Mouse (Mus musculus) layer of hippocampus, postnatal 36 days (tissue): ENCODE results near the gene Zkscan8. TPM values are rescaled to one million over a fixed set of nuclear protein-coding genes. Genes with fewer than 3 reads are reported as not detected.
A peak's percentile ranks its signal among the peaks of the same experiment; 100 is the strongest.
"Not testable (repeated sequence)": the region's sequence is repeated elsewhere in the genome, so short reads cannot be mapped to it uniquely, and the experiment has no call there.

Source experiments
- DNase-seq, 2 experiments: peaks; one replicate each; pipeline ENCODE4 v3.0.0; 2022
- total RNA-seq, 2 experiments: library from RNA; stranded (reverse); gene quantifications; 2 replicates each; pipeline ENCODE4 v1.2.3; 2021

Zkscan8 gene
- total RNA-seq: 10 to 100 TPM; 18.3 to 19.9 TPM

- peak; percentile 88 to 91 for DNase-seq
Observed at GRCm38 (mm10) chr13:21530781-21531201, at the start of gene Zkscan8. Gene Zkscan8, minus strand, starts transcription at chr13:21531120.

GRCm38 (mm10) chr13:21559793-21560192 lies 28.9 kb upstream of the Zkscan8 start, which contains the start of gene Olfr1535:
Gene Olfr1535, minus strand, starts transcription at chr13:21559893.
- DNase-seq: no peak

DNA sequence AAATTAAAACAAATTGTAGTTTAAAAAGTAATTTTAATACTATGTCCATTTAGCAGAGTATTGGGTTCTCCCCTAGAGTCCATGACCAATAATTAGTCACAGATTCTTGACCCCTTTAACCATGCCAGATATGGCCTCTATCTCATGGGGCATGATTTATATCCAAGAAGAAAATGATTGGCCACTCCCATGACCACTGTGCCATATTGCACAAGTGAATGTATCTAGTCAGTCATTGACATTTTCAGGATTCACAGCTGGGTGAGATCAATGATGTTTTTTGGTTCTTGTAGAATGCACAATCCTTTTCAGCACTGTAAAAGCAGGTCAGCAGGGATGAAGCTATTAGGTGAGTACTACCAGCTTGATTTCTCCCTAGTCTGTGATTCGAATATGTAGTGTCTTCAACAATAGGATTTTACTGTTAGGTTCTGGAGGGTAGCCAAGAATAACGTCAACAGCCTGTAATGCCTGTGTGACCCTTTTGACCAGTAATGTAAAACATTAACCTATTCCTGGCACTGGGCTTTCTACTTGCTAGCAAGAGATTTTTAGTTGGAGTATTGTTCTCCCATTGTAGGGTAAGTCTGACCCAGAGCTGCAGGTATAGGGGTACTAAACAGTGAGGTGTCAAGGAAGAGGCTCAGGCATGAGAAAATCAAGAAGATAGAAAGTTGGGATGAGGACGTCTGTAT lies 19.6 kb upstream of the Zkscan8 start:
- no peak for DNase-seq

DNA sequence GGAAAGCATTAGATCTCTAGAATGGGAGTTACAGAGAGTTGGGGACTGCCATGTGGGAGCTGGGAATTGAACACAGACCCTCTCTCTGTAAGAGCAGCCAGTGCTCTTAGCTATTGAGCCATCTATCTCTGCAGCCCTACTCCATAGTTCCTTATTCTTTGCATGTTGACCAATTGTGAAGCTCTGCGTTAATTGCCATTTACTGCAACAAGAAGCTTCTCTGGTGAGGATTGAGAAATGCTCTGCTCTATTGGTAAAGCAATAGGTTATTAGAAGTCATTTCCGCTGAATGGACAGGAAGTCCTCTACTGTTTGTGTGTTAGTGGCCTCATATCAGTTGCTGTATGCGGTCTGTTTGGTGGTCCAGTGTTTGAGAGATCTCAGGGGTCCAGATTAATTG lies 18.6 kb upstream of the Zkscan8 start:
- DNase-seq: no peak

DNA sequence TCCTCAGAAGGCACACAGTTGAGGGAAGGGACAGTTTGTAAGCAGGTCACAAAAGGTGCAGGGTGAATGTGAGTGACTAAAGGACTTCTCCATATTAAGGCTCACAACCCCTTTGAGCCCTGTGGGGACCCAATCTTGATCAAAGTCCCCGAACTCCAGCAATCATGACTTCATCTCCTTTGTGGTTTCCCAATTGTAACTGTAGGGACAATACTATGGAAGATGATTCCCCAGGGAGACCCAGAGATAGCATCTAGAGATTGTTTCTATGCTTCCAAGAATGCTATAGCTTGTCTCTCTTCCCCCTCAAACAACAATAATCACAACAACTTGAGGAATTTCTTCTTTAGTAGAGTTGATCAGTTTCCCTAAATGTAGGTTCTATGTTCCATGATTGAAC lies 11.8 kb upstream of the Zkscan8 start, which contains the start of gene Olfr1366:
Olfr1366 (minus strand) TSS at position 101 of the 400 bp plus-strand sequence.
- no peak for DNase-seq

DNA sequence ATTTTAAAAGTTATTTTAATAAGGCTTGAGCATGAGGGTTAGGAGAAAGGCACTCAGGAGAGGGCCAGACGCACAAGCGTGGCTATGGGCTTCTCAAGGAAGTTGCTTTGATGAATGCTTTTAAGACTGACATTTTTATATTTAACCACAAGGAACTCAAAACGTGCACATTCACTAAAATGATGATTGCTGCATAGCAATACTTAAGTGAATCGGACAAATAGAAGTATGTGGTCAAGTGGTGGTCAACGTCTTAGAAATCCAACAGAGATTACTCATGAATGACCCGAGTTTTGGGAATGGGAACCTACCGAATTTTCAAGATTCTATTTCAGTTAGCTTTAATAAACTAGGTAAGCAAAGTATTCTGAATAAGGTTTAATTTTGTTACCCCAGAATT lies 784 bp downstream of the Zkscan8 start:
- no peak for DNase-seq

DNA sequence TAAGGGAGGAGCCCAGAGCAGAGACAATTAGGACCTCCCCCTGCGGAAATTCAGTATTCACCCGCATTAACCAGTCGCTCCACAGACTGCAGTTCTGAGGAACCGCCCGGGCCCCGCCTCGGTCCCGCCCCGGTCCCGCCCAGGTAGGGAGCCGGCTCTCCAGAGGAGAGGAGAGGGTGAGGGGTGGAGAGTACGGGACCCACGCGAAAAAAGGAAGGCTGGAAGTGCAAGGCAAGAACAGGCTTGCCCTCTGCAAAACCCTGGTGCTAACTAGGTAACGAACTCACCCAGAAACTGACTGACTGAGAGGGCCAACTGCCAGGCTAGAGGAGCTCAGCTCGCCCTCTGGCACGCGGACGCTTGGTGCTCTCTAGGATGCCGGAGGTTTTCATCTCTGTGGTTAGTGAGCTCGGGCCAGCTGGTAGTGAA lies 24.7 kb downstream of the Zkscan8 start:
- DNase-seq: peak; percentile 71 to 80

DNA sequence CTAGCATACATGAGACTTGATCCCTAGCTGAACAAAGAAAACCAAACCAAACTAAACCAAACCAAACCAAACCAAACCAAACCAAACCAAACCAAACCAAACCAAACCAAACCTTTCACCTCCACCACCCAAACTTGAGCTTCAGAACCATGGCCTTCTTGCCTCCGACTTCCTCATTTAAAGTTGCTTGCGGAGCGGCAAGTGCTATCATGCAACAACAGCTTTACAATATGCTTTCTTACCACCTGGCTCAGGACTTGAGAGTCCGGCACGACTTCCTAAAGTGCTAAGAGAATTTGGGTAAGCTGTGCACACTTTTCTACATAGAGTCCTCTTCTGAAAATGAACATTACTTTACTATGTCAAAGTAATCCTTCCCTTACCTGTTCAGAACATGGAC lies 28.6 kb downstream of the Zkscan8 start:
- DNase-seq: no peak

DNA sequence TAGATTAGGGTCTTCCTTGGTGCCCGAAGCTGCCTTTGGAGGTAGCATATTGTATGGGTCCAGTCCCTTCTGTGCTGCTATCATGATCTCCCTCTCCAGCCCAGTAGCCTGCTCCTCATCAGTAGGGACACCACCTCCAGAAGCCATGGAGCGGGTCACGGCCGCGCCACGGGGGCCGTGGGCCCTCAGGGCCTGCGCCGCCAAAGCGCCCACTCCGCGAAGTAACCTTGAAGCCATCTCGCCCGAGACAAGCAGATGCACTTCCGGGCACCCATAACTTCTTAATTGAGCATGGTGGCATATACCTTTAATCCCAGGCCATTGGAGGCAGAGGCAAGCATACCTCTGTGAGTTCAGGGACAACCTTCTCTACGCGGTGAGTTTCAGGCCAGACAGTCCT lies 29.7 kb downstream of the Zkscan8 start, which contains the start of gene Gm11273:
Gm11273 (minus strand) TSS at position 237 of the 400 bp plus-strand sequence.
- not testable (repeated sequence) for DNase-seq

DNA sequence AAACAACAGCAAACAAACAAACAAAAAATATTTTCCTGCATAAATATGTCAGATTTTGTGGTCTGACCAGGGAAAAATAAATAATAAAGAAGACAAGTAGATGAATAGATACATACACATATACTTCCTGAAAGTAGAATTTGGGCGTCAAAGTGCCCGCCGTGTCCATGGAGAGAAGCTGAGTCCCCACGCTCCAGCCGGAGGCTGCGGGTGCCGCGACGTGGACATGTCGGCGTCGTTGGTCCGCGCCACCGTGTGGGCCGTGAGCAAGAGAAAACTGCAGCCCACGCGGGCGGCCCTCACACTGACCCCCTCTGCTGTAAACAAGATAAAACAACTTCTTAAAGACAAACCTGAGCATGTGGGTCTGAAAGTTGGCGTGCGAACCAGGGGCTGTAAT lies 35.8 kb downstream of the Zkscan8 start, which contains the start of gene AK157302:
AK157302 (plus strand) TSS at position 144 of the 400 bp plus-strand sequence.
- DNase-seq: no peak

GRCm38 (mm10) chr13:21492847-21493246 lies 38.1 kb downstream of the Zkscan8 start:
- DNase-seq: no peak

DNA sequence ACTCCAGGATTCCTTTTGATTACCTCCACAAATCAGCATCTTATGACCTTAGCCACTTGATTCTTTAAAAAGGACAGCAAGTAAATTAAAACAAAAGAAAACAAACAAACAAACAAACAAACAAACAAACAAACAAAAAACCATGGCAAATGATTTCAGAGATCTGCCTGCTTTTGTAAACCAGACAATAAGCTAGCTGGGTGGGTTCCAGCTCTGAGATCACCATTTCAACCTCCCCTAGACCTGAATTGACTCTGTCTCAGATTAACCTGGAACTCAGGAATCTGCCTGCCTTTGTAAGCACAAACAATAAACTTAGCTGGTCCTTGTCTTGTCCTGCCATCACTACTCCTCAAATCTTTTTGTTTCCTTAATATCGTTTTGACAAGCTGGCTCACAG lies 44.0 kb downstream of the Zkscan8 start:
- no peak for DNase-seq

DNA sequence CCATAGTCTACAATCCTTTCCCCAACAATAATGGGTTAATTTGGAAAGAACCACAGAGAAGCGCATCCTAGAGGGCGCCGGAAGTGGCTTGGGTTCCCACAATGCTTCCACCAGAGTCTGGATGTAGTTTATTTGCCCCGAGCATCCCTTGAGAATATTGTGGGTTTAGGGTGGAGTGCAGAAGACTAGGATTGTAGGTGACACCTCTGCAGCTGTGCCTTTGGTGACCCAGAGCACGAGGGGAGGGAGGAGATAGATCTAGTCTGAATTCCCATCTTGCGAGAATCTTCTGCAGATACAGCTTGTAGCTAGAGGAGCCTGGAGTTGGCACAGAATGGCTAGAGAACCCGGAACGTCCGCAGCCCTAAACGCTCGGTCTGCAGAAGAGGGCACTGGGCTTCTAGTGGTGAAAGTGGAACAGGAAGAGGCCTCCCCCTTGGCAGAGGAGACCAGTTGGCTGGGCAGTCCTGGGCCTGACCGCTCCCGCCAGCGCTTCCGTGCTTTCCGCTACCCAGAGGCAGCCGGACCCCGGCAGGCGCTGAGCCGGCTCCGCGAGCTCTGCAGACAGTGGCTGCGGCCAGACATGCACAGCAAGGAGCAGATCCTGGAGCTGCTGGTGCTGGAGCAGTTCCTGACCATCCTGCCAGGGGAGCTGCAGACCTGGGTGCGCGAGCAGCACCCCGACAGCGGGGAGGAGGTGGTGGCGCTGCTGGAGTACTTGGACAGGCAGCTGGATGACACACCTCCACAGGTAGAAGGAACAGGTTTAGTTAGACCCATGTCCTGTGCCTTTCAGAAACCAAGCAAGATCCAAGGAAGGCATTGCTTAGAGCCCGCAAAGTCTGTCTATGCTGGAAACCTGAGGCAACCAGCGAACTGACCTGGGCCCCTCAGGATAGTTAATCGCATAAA lies 51.9 kb downstream of the Zkscan8 start, which contains the start of the genes Zkscan4 and Gm10065:
Zkscan4 (plus strand) TSS at position 149 of the 912 bp plus-strand sequence.
Gm10065 (minus strand) TSS at position 683 of the 912 bp plus-strand sequence.
- peak; percentile 70 to 75 for DNase-seq

GRCm38 (mm10) chr13:21472427-21472826 lies 58.5 kb downstream of the Zkscan8 start:
- DNase-seq: no peak

GRCm38 (mm10) chr13:21469097-21469496 lies 61.8 kb downstream of the Zkscan8 start:
- DNase-seq: no peak

DNA sequence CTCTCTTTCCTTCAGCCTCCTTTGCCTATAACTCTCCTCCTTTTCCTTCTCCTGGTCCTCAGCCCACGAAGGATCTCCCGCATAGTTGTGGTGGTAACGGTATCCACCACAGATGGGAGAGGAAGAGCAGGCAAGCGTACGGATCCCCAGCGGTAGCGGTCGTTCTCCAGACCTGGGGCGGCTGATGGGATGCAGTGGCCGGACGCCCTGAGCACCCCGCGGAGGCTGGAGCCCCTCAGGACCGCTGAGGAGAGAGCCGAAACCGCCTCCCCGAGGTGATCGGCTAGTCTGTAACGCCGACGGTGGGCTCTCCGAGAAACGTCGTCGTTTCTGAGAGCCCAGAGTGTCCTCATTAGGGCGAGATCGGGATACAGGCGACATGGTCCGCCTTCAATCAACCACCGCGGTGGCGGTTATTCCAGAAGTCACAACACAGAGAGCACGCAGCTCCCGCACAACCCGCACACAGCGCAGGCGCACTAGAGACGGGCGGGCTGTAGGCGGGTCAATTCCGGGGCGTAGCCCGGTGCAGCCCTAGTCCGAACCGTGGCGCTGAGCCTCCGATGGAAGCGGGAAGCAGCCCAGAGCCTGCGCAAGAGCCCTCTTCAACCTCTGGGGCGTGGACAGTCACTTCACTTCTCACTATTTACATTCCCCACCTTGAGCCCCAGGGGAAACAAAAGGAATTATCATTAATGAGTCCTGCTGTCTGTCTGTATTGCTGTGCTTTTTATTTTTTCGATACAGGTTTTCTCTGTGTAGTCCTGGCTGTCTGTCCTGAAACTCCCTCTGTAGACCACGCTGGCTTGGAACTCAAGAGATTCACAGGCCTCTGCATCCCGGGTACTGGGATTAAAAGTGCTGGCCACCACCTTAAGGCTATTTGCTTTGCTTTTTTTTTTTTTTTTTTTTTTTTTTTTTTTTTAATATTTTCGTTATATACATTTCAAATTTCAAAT lies 62.6 kb downstream of the Zkscan8 start, which contains the start of gene Nkapl:
Nkapl (minus strand) TSS at position 449 of the 959 bp plus-strand sequence.
- DNase-seq: peak; percentile 74 to 77

- DNase-seq: no peak
Observed at GRCm38 (mm10) chr13:21467336-21467735, 63.6 kb downstream of the Zkscan8 start.
